Mouse (Mus musculus): ENCODE data around the gene Arl5a. TPM values are rescaled to one million over a fixed set of nuclear protein-coding genes. Genes with fewer than 3 reads are reported as not detected.

Gene Arl5a
- polyA plus RNA-seq, 1 experiment from 2014 or later = 37.6 TPM

GRCm38 (mm10) chr2:52421197-52421596, 3.5 kb downstream of the Arl5a start:
- peaks cover 6% of the 10 kb centered on the region for H3K36me3 ChIP-seq
- no peaks in the 10 kb centered on the region for H3K9me3 ChIP-seq (replicated peaks)
- H3K4me2 ChIP-seq = no peak overlapping the region
- H3K4me3 ChIP-seq (replicated peaks) = no peak overlapping the region
- no peaks in the 10 kb centered on the region for H3K27me3 ChIP-seq (replicated peaks)
- peaks cover 41% of the 10 kb centered on the region for H3K4me1 ChIP-seq
- no peak for ATAC-seq (ENCODE audit: low FRiP score)
- WGBS = 75% methylated on average over 6 of the region's 6 CpGs
- no peak overlapping the region for H3K9ac ChIP-seq (replicated peaks)
- H3K27ac ChIP-seq (replicated peaks) = no peak overlapping the region

GRCm38 (mm10) chr2:52420001-52420710, 4.5 kb downstream of the Arl5a start:
- H3K27ac ChIP-seq (replicated peaks) = no peak overlapping the region
- H3K4me3 ChIP-seq (replicated peaks) = no peak overlapping the region
- no peak overlapping the region for H3K9ac ChIP-seq (replicated peaks)
- no peaks in the 10 kb centered on the region for H3K27me3 ChIP-seq (replicated peaks)
- 94% methylated on average over 7 of the region's 7 CpGs for WGBS
- H3K9me3 ChIP-seq (replicated peaks) = no peaks in the 10 kb centered on the region
- no peak overlapping the region for H3K4me2 ChIP-seq
- H3K36me3 ChIP-seq = peaks cover 16% of the 10 kb centered on the region
- no peak for ATAC-seq (ENCODE audit: low FRiP score)
- H3K4me1 ChIP-seq = peaks cover 34% of the 10 kb centered on the region

- 89% methylated on average over 6 of the region's 6 CpGs for WGBS
- peaks cover 19% of the 10 kb centered on the region for H3K36me3 ChIP-seq
- H3K4me2 ChIP-seq = no peak overlapping the region
- peaks cover 34% of the 10 kb centered on the region for H3K4me1 ChIP-seq
- H3K4me3 ChIP-seq (replicated peaks) = no peak overlapping the region
- no peaks in the 10 kb centered on the region for H3K9me3 ChIP-seq (replicated peaks)
- H3K9ac ChIP-seq (replicated peaks) = no peak overlapping the region
- no peaks in the 10 kb centered on the region for H3K27me3 ChIP-seq (replicated peaks)
- H3K27ac ChIP-seq (replicated peaks) = no peak overlapping the region
- no peak for ATAC-seq (ENCODE audit: low FRiP score)
These were observed 5.4 kb downstream of the Arl5a start for GRCm38 (mm10) chr2:52419295-52419694.

GRCm38 (mm10) chr2:52412524-52413037, 12.1 kb downstream of the Arl5a start:
- no peak for ATAC-seq (ENCODE audit: low FRiP score)
- Histone ChIP-seq H3K4me3 (replicated peaks) (no peak overlapping the region), H3K4me1 (no peaks in the 10 kb centered on the region), H3K36me3 (peaks cover 65% of the 10 kb centered on the region), H3K9me3 (replicated peaks) (peaks cover 21% of the 10 kb centered on the region), H3K4me2 (no peak overlapping the region), H3K9ac (replicated peaks) (no peak overlapping the region), H3K27me3 (replicated peaks) (no peaks in the 10 kb centered on the region), H3K27ac (replicated peaks) (no peak overlapping the region)
- 95% methylated on average over 5 of the region's 5 CpGs for WGBS

GRCm38 (mm10) chr2:52406480-52406879, 18.2 kb downstream of the Arl5a start:
- H3K4me3 ChIP-seq (replicated peaks) = no peak overlapping the region
- H3K27ac ChIP-seq (replicated peaks) = no peak overlapping the region
- H3K9ac ChIP-seq (replicated peaks) = no peak overlapping the region
- WGBS = 90% methylated on average over 1 of the region's 1 CpGs
- ATAC-seq (ENCODE audit: low FRiP score) = no peak
- H3K36me3 ChIP-seq = peaks cover 62% of the 10 kb centered on the region
- no peaks in the 10 kb centered on the region for H3K4me1 ChIP-seq
- no peak overlapping the region for H3K4me2 ChIP-seq
- H3K9me3 ChIP-seq (replicated peaks) = peaks cover 21% of the 10 kb centered on the region
- no peaks in the 10 kb centered on the region for H3K27me3 ChIP-seq (replicated peaks)

GRCm38 (mm10) chr2:52405238-52405637, 19.5 kb downstream of the Arl5a start:
- WGBS = 92% methylated on average over 5 of the region's 5 CpGs

GRCm38 (mm10) chr2:52394529-52394928, 30.2 kb downstream of the Arl5a start:
- Histone ChIP-seq H3K9ac (replicated peaks) (no peak overlapping the region), H3K4me1 (no peaks in the 10 kb centered on the region), H3K9me3 (replicated peaks) (no peaks in the 10 kb centered on the region), H3K4me3 (replicated peaks) (no peak overlapping the region), H3K27ac (replicated peaks) (no peak overlapping the region), H3K27me3 (replicated peaks) (no peaks in the 10 kb centered on the region), H3K4me2 (no peak overlapping the region), H3K36me3 (peaks cover 6% of the 10 kb centered on the region; the same call in 1 of the 2 replicates)
- WGBS = 91% methylated on average over 5 of the region's 5 CpGs
- no peak for ATAC-seq (ENCODE audit: low FRiP score)

More at GRCm38 (mm10) chr2:52405238-52405637, 19.5 kb downstream of the Arl5a start:
- no peaks in the 10 kb centered on the region for H3K4me1 ChIP-seq
- H3K27me3 ChIP-seq (replicated peaks) = no peaks in the 10 kb centered on the region
- peaks cover 10% of the 10 kb centered on the region for H3K9me3 ChIP-seq (replicated peaks)
- no peak overlapping the region for H3K9ac ChIP-seq (replicated peaks)
- peaks cover 51% of the 10 kb centered on the region for H3K36me3 ChIP-seq
- no peak overlapping the region for H3K4me2 ChIP-seq
- ATAC-seq (ENCODE audit: low FRiP score) = no peak
- no peak overlapping the region for H3K27ac ChIP-seq (replicated peaks)
- no peak overlapping the region for H3K4me3 ChIP-seq (replicated peaks)

- 83% methylated on average over 2 of the region's 2 CpGs for WGBS
- no peak overlapping the region for H3K9ac ChIP-seq (replicated peaks)
- no peak for ATAC-seq (ENCODE audit: low FRiP score)
- no peaks in the 10 kb centered on the region for H3K27me3 ChIP-seq (replicated peaks)
- no peaks in the 10 kb centered on the region for H3K4me1 ChIP-seq
- no peak overlapping the region for H3K4me3 ChIP-seq (replicated peaks)
- no peaks in the 10 kb centered on the region for H3K36me3 ChIP-seq
- H3K27ac ChIP-seq (replicated peaks) = no peak overlapping the region
- no peaks in the 10 kb centered on the region for H3K9me3 ChIP-seq (replicated peaks)
- H3K4me2 ChIP-seq = no peak overlapping the region
These were observed 34.2 kb downstream of the Arl5a start for GRCm38 (mm10) chr2:52390415-52390975.

- H3K9me3 ChIP-seq (replicated peaks) = no peaks in the 10 kb centered on the region
- WGBS = 65% methylated on average over 3 of the region's 3 CpGs
- H3K4me2 ChIP-seq = no peak overlapping the region
- no peak for ATAC-seq (ENCODE audit: low FRiP score)
- no peak overlapping the region for H3K4me3 ChIP-seq (replicated peaks)
- H3K27ac ChIP-seq (replicated peaks) = no peak overlapping the region
- H3K9ac ChIP-seq (replicated peaks) = no peak overlapping the region
- no peaks in the 10 kb centered on the region for H3K4me1 ChIP-seq
- no peaks in the 10 kb centered on the region for H3K36me3 ChIP-seq
- no peaks in the 10 kb centered on the region for H3K27me3 ChIP-seq (replicated peaks)
These were observed 34.7 kb downstream of the Arl5a start for GRCm38 (mm10) chr2:52389975-52390374.

GRCm38 (mm10) chr2:52386451-52386850, 38.2 kb downstream of the Arl5a start:
- Histone ChIP-seq H3K4me3 (replicated peaks) (no peak overlapping the region), H3K27ac (replicated peaks) (no peak overlapping the region), H3K4me2 (no peak overlapping the region), H3K9me3 (replicated peaks) (no peaks in the 10 kb centered on the region), H3K36me3 (no peaks in the 10 kb centered on the region), H3K27me3 (replicated peaks) (no peaks in the 10 kb centered on the region), H3K9ac (replicated peaks) (no peak overlapping the region), H3K4me1 (no peaks in the 10 kb centered on the region)
- no peak for ATAC-seq (ENCODE audit: low FRiP score)
- 86% methylated on average over 6 of the region's 6 CpGs for whole genome bisulfite sequencing

GRCm38 (mm10) chr2:52386037-52386436, 38.7 kb downstream of the Arl5a start:
- Histone ChIP-seq H3K4me1 (no peaks in the 10 kb centered on the region), H3K27me3 (replicated peaks) (no peaks in the 10 kb centered on the region), H3K9ac (replicated peaks) (no peak overlapping the region), H3K36me3 (no peaks in the 10 kb centered on the region), H3K4me3 (replicated peaks) (no peak overlapping the region), H3K27ac (replicated peaks) (no peak overlapping the region), H3K4me2 (no peak overlapping the region), H3K9me3 (replicated peaks) (no peaks in the 10 kb centered on the region)
- ATAC-seq (ENCODE audit: low FRiP score) = no peak
- 64% methylated on average over 7 of the region's 7 CpGs for WGBS

GRCm38 (mm10) chr2:52378848-52379261, 45.8 kb downstream of the Arl5a start:
- H3K27me3 ChIP-seq (replicated peaks) = no peaks in the 10 kb centered on the region
- no peaks in the 10 kb centered on the region for H3K9me3 ChIP-seq (replicated peaks)
- H3K4me2 ChIP-seq = no peak overlapping the region
- H3K9ac ChIP-seq (replicated peaks) = no peak overlapping the region
- H3K36me3 ChIP-seq = no peaks in the 10 kb centered on the region
- no peak overlapping the region for H3K27ac ChIP-seq (replicated peaks)
- ATAC-seq (ENCODE audit: low FRiP score) = no peak
- H3K4me3 ChIP-seq (replicated peaks) = no peak overlapping the region
- no peaks in the 10 kb centered on the region for H3K4me1 ChIP-seq
- WGBS = 71% methylated on average over 10 of the region's 10 CpGs
